Mouse (Mus musculus) megakaryocyte, embryonic 14.5 days (primary cell): ENCODE results near the gene N4bp2l2.

ENCODE experiments used
- FLI1 ChIP-seq: IDR thresholded peaks from 2 replicates; pipeline ENCODE4 v1.6.1; 2012; ENCODE audit warnings: low read length, inconsistent platforms, mixed read lengths
- GATA1 ChIP-seq: IDR thresholded peaks from 3 replicates; pipeline ENCODE4 v1.6.1; 2012; ENCODE audit warnings: mixed read lengths, low read length, inconsistent platforms, borderline replicate concordance

DNA sequence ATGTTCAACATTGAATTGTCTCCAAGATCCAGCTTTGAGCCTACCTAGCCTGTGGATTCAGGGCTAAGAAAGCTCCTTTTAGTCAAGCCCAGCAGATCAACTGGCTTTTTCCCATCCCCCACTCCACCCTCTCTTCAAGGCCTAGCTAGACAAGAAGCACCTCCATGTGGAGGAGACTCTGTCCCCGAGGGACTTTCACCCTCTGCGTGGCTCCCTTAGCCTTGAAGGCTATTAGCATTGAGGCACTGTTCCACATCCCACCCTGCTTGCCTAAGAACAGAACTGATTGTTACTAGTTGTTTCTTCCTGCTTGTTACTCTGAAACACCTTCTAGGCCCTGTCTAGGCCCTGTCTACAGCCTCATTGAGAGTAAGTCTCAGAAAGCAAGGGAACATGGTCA lies 76.0 kb downstream of the N4bp2l2 start:
- TF ChIP-seq GATA1, result no peak
- TF ChIP-seq FLI1, result no peak
